Mouse (Mus musculus) liver, embryonic 16.5 days (tissue): ENCODE data around the gene Il17rc. TPM values are rescaled to one million over a fixed set of nuclear protein-coding genes. Genes with fewer than 3 reads are reported as not detected.

Experiments
- ATAC-seq: fragments of 200-750 bp; cut with Nextera tagmentation; 2 replicates; pipeline ENCODE4 v1.8.0; 2017; ENCODE audit warnings: low read depth, mild to moderate bottlenecking, moderate number of reproducible peaks, moderate library complexity
- H3K27ac ChIP-seq: fragments of 300-500 bp; sonication (generic); 2 replicates; pipeline ENCODE4 v1.5.1; 2014; ENCODE audit warnings: mild to moderate bottlenecking, low read length
- H3K27me3 ChIP-seq: fragments of 300-500 bp; sonication (generic); 2 replicates; pipeline ENCODE4 v1.6.1; 2014; ENCODE audit warnings: low read depth, low read length, mixed read lengths; ENCODE audit not compliant: control insufficient read depth, insufficient read depth
- H3K36me3 ChIP-seq: fragments of 300-500 bp; sonication (generic); 2 replicates; pipeline ENCODE4 v1.6.1; 2014; ENCODE audit warnings: mild to moderate bottlenecking; ENCODE audit not compliant: control insufficient read depth, insufficient read depth
- H3K4me1 ChIP-seq: fragments of 300-500 bp; sonication (generic); 2 replicates; pipeline ENCODE4 v1.6.1; 2014; ENCODE audit warnings: low read depth, low read length, mixed read lengths; ENCODE audit not compliant: control insufficient read depth
- H3K4me2 ChIP-seq: fragments of 300-500 bp; sonication (generic); 2 replicates; pipeline ENCODE4 v1.6.1; 2014; ENCODE audit warnings: low read depth, low read length, mixed read lengths
- H3K4me3 ChIP-seq: fragments of 300-500 bp; sonication (generic); 2 replicates; pipeline ENCODE4 v1.5.1; 2014; ENCODE audit warnings: low read depth, mild to moderate bottlenecking, low read length
- H3K9ac ChIP-seq: fragments of 300-500 bp; sonication (generic); 2 replicates; pipeline ENCODE4 v1.6.1; 2014; ENCODE audit warnings: low read depth, low read length
- H3K9me3 ChIP-seq: fragments of 300-500 bp; sonication (generic); replicated peaks from 2 replicates; pipeline ENCODE4 v1.6.1; 2016; ENCODE audit warnings: low read length; ENCODE audit not compliant: control insufficient read depth
- WGBS: fragments of 180-500 bp; shearing (Covaris S2); extraction: QIAGEN DNeasy Blood & Tissue Kit; methylation state at CpG from one replicate; pipeline ENCODE4 v1.1.7; 2014; ENCODE audit not compliant: insufficient replicate concordance; 5-methylcytosine and 5-hydroxymethylcytosine counted together
- polyA plus RNA-seq: library from polyadenylated mRNA; unstranded; fragments of >200 nt; fragmentation: Nextera tagmentation; extraction: Ambion mirVana; gene quantifications from 2 replicates; pipeline ENCODE4 v1.2.1, GENCODE M21; 2015

Il17rc gene
- polyA plus RNA-seq, 1 experiment from 2014 or later: 11.9 TPM

GRCm38 (mm10) chr6:113499346-113499745, 28.1 kb downstream of the Il17rc start:
- no peak overlapping the region for H3K9ac ChIP-seq
- H3K4me1 ChIP-seq: peaks cover 6% of the 10 kb centered on the region
- H3K9me3 ChIP-seq: no peaks in the 10 kb centered on the region

DNA sequence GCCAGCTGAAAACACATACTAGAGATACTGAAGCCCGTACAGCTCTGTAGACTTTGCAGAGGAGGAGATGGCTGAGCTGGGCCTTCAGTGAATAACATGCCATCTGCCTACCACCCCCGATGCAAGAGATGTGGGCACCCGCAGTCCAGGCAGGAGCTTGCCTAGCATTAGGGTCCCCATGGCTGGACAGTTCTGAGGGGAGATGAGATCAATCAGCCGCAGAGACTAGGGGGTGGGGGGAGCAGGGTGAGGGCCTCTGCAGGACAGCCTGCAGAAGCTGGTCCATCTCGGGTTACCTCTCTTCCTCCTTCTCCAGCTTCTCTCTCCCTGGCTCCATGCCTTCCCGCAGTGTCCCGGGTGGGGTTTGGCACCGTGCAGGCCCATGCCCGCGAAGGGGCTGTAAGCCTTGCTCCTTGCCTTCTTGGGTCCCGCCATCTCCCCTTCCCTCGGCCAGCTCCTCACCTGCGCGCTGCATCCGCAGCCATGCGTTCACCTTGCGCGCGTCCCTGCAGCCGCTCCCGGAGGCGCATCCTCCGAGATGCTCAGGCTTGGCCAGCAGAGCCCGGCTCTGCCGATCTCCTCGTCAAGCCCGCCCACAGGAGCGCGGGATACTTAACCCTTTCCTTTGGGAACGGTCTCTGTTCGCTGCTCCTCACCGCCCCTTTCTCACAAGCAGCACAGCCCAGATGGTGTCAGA, 30.3 kb downstream of the Il17rc start, which contains the start of gene Prrt3:
Gene Prrt3 (minus strand): TSS at position 544 of the 697 bp plus-strand sequence.
- H3K4me2 ChIP-seq: no peak within 1 kb of the TSS
- H3K4me1 ChIP-seq: no peaks in the 10 kb centered on the region
- WGBS: 10% methylated on average over 32 of the region's 32 CpGs
- peaks cover 20% of the 10 kb centered on the region for H3K27me3 ChIP-seq
- no peak within 1 kb of the TSS for H3K4me3 ChIP-seq
- no peak within 1 kb of the TSS for H3K9ac ChIP-seq
- no peak within 1 kb of the TSS for H3K27ac ChIP-seq
- H3K36me3 ChIP-seq: no peaks in the 10 kb centered on the region
- no peak for ATAC-seq
- no peaks in the 10 kb centered on the region for H3K9me3 ChIP-seq

More at GRCm38 (mm10) chr6:113499346-113499745, 28.1 kb downstream of the Il17rc start:
- Histone ChIP-seq H3K27ac (no peak overlapping the region), H3K36me3 (no peaks in the 10 kb centered on the region), H3K4me2 (no peak overlapping the region), H3K27me3 (peaks cover 37% of the 10 kb centered on the region), H3K4me3 (no peak overlapping the region)
- 31% methylated on average over 6 of the region's 6 CpGs for WGBS
- ATAC-seq: no peak

- WGBS: 64% methylated on average over 2 of the region's 2 CpGs
- no peak overlapping the region for H3K4me3 ChIP-seq
- peaks cover 20% of the 10 kb centered on the region for H3K27me3 ChIP-seq
- no peak overlapping the region for H3K9ac ChIP-seq
- H3K36me3 ChIP-seq: no peaks in the 10 kb centered on the region
- H3K4me1 ChIP-seq: no peaks in the 10 kb centered on the region
- H3K4me2 ChIP-seq: no peak overlapping the region
- H3K27ac ChIP-seq: no peak overlapping the region
- no peaks in the 10 kb centered on the region for H3K9me3 ChIP-seq
- no peak for ATAC-seq
These were observed 31.6 kb downstream of the Il17rc start for GRCm38 (mm10) chr6:113502801-113503200.

DNA sequence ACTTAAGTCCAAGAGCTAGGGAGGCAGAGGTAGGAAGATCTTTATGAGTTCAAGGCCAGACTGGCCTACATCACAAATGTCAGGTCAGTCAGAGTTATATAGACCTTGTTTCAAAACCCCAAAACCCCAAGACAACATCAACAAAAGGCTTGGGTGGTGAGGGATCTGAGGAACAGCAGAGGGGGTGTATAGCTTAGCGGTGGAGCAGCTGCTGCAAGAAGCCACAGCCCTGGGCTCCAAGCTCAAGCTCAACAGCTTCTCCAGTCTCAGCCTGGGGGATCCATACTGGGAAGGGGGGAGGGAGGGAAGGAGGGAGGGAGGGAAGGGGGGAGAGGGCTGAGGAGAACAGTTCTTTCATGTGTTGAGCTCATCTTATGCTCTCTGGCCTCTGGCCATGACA, 34.5 kb downstream of the Il17rc start:
- no peaks in the 10 kb centered on the region for H3K4me1 ChIP-seq
- H3K27me3 ChIP-seq: peaks cover 14% of the 10 kb centered on the region
- H3K4me3 ChIP-seq: no peak overlapping the region
- H3K4me2 ChIP-seq: no peak overlapping the region
- WGBS: 70% methylated on average over 1 of the region's 1 CpGs
- ATAC-seq: no peak
- no peak overlapping the region for H3K9ac ChIP-seq
- H3K27ac ChIP-seq: no peak overlapping the region
- H3K36me3 ChIP-seq: no peaks in the 10 kb centered on the region
- H3K9me3 ChIP-seq: no peaks in the 10 kb centered on the region

GRCm38 (mm10) chr6:113507130-113507529, 35.9 kb downstream of the Il17rc start:
- Histone ChIP-seq H3K36me3 (no peaks in the 10 kb centered on the region), H3K4me3 (no peak overlapping the region), H3K27me3 (no peaks in the 10 kb centered on the region; the same call in 1 of the 2 replicates), H3K9me3 (no peaks in the 10 kb centered on the region), H3K4me2 (no peak overlapping the region), H3K27ac (no peak overlapping the region), H3K4me1 (no peaks in the 10 kb centered on the region), H3K9ac (no peak overlapping the region)
- no peak for ATAC-seq

DNA sequence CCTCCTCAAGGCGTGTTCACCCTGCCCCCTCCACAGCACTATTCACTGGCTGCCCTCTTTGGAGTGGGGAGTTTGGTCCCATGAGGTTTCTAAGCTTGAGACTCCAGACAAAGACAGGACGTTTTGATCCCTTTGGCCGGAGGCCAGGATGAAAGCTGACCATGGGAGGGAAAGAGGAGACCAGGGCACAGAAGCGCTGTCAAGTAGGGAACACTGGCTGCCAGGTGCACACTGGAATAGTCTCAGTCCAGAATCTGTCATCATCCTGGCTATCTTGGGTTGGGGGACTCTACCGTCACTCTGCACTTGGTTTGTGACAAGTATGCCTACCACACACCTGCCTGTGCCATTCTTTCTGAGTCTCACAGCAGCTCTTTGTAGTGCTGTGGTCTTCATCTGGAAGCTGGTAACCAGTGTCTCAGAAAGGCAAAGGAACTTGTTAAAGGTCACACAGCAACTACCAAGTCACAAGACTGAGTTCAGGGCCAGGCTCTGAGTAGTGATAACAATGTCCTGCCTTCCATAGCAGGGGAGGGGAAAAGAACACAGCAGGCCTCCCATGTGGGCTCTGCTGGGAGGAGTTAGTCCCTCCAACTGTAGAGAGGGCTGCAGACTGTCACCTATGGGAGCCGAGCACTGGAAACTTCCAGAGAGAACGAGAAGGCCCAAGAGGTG, 37.2 kb downstream of the Il17rc start:
- Histone ChIP-seq H3K9ac (no peak overlapping the region), H3K36me3 (no peaks in the 10 kb centered on the region), H3K4me3 (no peak overlapping the region), H3K27me3 (no peaks in the 10 kb centered on the region), H3K4me2 (no peak overlapping the region), H3K9me3 (no peaks in the 10 kb centered on the region), H3K4me1 (no peaks in the 10 kb centered on the region), H3K27ac (no peak overlapping the region)
- WGBS: 53% methylated on average over 7 of the region's 7 CpGs
- ATAC-seq: no peak

DNA sequence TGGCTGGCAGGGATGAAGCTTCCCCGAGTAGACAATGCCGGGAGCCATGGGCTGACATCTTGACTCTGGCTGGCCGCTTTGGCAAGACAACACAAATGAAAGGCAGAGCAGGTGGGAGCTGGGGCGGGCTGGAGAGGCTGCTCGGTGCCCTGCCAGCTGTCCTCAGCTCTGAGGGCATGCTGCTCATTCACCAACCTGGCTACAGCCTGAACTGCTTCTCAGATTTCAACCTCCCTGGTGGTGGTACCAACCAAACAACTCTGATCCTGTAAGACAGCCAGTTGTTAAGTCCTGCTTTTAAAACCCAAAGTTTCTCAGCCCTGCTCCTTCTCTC, 37.7 kb downstream of the Il17rc start:
- Histone ChIP-seq H3K36me3 (peaks cover 4% of the 10 kb centered on the region), H3K27ac (no peak overlapping the region), H3K4me3 (no peak overlapping the region), H3K9ac (no peak overlapping the region), H3K4me1 (no peaks in the 10 kb centered on the region), H3K4me2 (no peak overlapping the region), H3K9me3 (no peaks in the 10 kb centered on the region), H3K27me3 (no peaks in the 10 kb centered on the region)
- no peak for ATAC-seq
- WGBS: 41% methylated on average over 5 of the region's 5 CpGs

DNA sequence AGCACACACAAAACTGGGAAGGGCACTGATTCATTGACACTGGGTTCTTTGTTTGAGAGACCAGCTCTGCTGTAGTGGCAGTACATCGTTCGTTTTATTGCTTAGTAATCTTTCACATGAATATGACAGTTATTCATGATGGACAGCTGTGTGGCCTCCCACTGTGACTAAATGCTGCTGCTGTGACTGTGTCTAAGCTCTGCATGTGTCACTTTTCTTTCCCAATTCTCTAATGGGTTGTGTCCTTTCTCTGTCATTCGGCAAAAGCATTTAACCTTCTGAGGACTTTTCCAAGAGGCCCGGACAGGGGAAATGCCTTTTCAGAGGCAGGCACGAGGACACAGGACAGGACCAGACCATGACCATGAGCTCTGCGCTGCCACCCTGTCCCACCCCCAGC, 42.7 kb downstream of the Il17rc start:
- Histone ChIP-seq H3K27ac (no peak overlapping the region), H3K4me1 (no peaks in the 10 kb centered on the region), H3K9ac (no peak overlapping the region), H3K4me3 (no peak overlapping the region), H3K27me3 (no peaks in the 10 kb centered on the region), H3K36me3 (peaks cover 37% of the 10 kb centered on the region), H3K9me3 (no peaks in the 10 kb centered on the region), H3K4me2 (no peak overlapping the region)
- no peak for ATAC-seq
- 88% methylated on average over 6 of the region's 6 CpGs for WGBS

GRCm38 (mm10) chr6:113514600-113514999, 43.4 kb downstream of the Il17rc start:
- no peak for ATAC-seq
- Histone ChIP-seq H3K4me3 (no peak overlapping the region), H3K36me3 (peaks cover 43% of the 10 kb centered on the region), H3K4me1 (no peaks in the 10 kb centered on the region), H3K9me3 (no peaks in the 10 kb centered on the region), H3K27ac (no peak overlapping the region), H3K9ac (no peak overlapping the region), H3K27me3 (no peaks in the 10 kb centered on the region), H3K4me2 (no peak overlapping the region)
- 45% methylated on average over 3 of the region's 3 CpGs for WGBS
